Mouse (Mus musculus) ZHBTc4 (cell line): ENCODE measurements around the gene Fam129a.

Experiments used
- DNase-seq: peaks from one replicate; pipeline ENCODE4 v3.0.0-alpha.2; 2011; ENCODE audit warnings: low read depth, low spot score

Fam129a gene

GRCm38 (mm10) chr1:151662958-151663357 is 92.0 kb downstream of the Fam129a start:
- DNase-seq, result no peak

GRCm38 (mm10) chr1:151664384-151664783 is 93.4 kb downstream of the Fam129a start:
- DNase-seq, result no peak

GRCm38 (mm10) chr1:151664837-151665431 is 93.9 kb downstream of the Fam129a start:
- peak; percentile 59 for DNase-seq

GRCm38 (mm10) chr1:151667351-151668074 is 96.5 kb downstream of the Fam129a start:
- no peak for DNase-seq

GRCm38 (mm10) chr1:151670006-151670591 is 99.1 kb downstream of the Fam129a start:
- DNase-seq, result no peak

- DNase-seq, result no peak
These were observed 104.7 kb downstream of the Fam129a start for GRCm38 (mm10) chr1:151675684-151676083.

- no peak for DNase-seq
These were observed 106.3 kb downstream of the Fam129a start for GRCm38 (mm10) chr1:151677185-151677809.

GRCm38 (mm10) chr1:151677975-151678374 is 107.0 kb downstream of the Fam129a start:
- DNase-seq, result no peak

GRCm38 (mm10) chr1:151679153-151679552 is 108.2 kb downstream of the Fam129a start:
- no peak for DNase-seq

GRCm38 (mm10) chr1:151679883-151680613 is 109.1 kb downstream of the Fam129a start:
- no peak for DNase-seq

- no peak for DNase-seq
These were observed 110.0 kb downstream of the Fam129a start for GRCm38 (mm10) chr1:151680971-151681370.

- no peak for DNase-seq
These were observed 111.9 kb downstream of the Fam129a start for GRCm38 (mm10) chr1:151682896-151683295.

GRCm38 (mm10) chr1:151684451-151684892 is 113.5 kb downstream of the Fam129a start:
- DNase-seq, result no peak

- DNase-seq, result no peak
These were observed 114.0 kb downstream of the Fam129a start for GRCm38 (mm10) chr1:151684978-151685377.

- peak; percentile 83 for DNase-seq
These were observed 114.8 kb downstream of the Fam129a start for GRCm38 (mm10) chr1:151685666-151686309.

GRCm38 (mm10) chr1:151686696-151687095 is 115.7 kb downstream of the Fam129a start:
- no peak for DNase-seq

- no peak for DNase-seq
These were observed 118.0 kb downstream of the Fam129a start for GRCm38 (mm10) chr1:151689032-151689431.

GRCm38 (mm10) chr1:151689561-151689960 is 118.6 kb downstream of the Fam129a start:
- DNase-seq, result no peak

GRCm38 (mm10) chr1:151690061-151690460 is 119.1 kb downstream of the Fam129a start:
- DNase-seq, result no peak

- no peak for DNase-seq
These were observed 119.7 kb downstream of the Fam129a start for GRCm38 (mm10) chr1:151690583-151691193.

- DNase-seq, result peak; percentile 56
These were observed 121.9 kb downstream of the Fam129a start for GRCm38 (mm10) chr1:151692867-151693266.
